Mouse (Mus musculus) CH12.LX (cell line): ENCODE measurements around the gene 1700025F22Rik.
"Not testable (repeated sequence)": the region's sequence is repeated elsewhere in the genome, so short reads cannot be mapped to it uniquely, and the experiment has no call there.

Experiments
- BHLHE40 ChIP-seq: IDR thresholded peaks from 2 replicates; pipeline ENCODE4 v1.6.1; 2011; ENCODE audit warnings: mild to moderate bottlenecking, low read depth, low read length, improper control_type of control experiment
- CTCF ChIP-seq, 2 experiments: IDR thresholded peaks in 1 of 2; conservative IDR thresholded peaks in 1 of 2; 2 replicates each; pipeline ENCODE4 v1.5.1; 2011 to 2012; ENCODE audit warnings: low read depth in 2 of 2, low read length in 2 of 2, improper control_type of control experiment in 1 of 2, inconsistent platforms in 1 of 2, mild to moderate bottlenecking in 1 of 2, moderate library complexity in 1 of 2
- MYC ChIP-seq: IDR thresholded peaks from 2 replicates; pipeline ENCODE4 v1.6.1; 2011; ENCODE audit warnings: low read depth, mild to moderate bottlenecking, improper control_type of control experiment, low read length
- POLR2A ChIP-seq: IDR thresholded peaks from 2 replicates; pipeline ENCODE4 v1.6.1; 2011; ENCODE audit warnings: low read depth, mild to moderate bottlenecking, improper control_type of control experiment, low read length
- RCOR1 ChIP-seq: conservative IDR thresholded peaks from 2 replicates; pipeline ENCODE4 v1.6.1; 2012; ENCODE audit warnings: low read depth, mild to moderate bottlenecking, inconsistent platforms, low read length, improper control_type of control experiment

GRCm38 (mm10) chr19:11157890-11158289, 7.2 kb downstream of the 1700025F22Rik start:
- TF ChIP-seq BHLHE40; RCOR1; CTCF (conservative IDR thresholded peaks at IDR 0.05 in 1 of 2, IDR thresholded peaks at IDR 0.05 in 1 of 2; ENCODE audit: low read depth in 2 of 2, low read length in 2 of 2); MYC; POLR2A: not testable (repeated sequence)
